Mouse (Mus musculus) embryonic fibroblast, embryonic 13.5 days (primary cell): ENCODE data around the gene Cdh18.

Source experiments
- CTCF ChIP-seq: IDR thresholded peaks from 2 replicates; pipeline ENCODE4 v1.5.1; 2011; ENCODE audit warnings: mild to moderate bottlenecking, control low read depth, low read length, moderate library complexity, borderline replicate concordance; ENCODE audit not compliant: insufficient read depth
- POLR2A ChIP-seq: IDR thresholded peaks from 2 replicates; pipeline ENCODE4 v1.6.1; 2011; ENCODE audit warnings: low read depth, mild to moderate bottlenecking, control low read depth, low read length, moderate library complexity

DNA sequence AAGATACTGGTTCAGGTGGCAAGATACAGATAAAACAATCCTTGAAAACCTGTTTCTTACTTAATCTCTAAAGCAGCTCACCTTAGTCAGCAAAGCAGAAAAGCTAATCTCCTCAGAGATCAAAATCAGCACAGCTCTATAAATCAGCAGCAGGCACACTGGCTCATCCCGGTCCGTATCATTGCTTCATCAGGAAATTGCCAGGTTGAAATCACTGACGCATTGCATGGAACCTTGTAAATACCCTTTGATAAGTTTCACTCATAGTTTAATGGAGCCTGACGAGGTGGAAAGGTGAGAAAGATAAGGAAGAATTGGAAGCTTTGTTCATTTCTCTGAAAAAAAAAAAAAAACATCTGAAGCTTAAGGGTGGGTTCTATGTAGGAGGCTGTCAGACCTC is 837.0 kb downstream of the Cdh18 start:
- TF ChIP-seq CTCF (no peak), POLR2A (no peak)
